Mouse (Mus musculus): Measurements from ENCODE around the gene Sdhaf2. TPM values are rescaled to one million over a fixed set of nuclear protein-coding genes. Genes with fewer than 3 reads are reported as not detected.
"Not testable (repeated sequence)": the region's sequence is repeated elsewhere in the genome, so short reads cannot be mapped to it uniquely, and the experiment has no call there.

Gene Sdhaf2
- total RNA-seq (2022) = 10 to 100 TPM; 70.8 to 93.2 (median 82.9) TPM

DNA sequence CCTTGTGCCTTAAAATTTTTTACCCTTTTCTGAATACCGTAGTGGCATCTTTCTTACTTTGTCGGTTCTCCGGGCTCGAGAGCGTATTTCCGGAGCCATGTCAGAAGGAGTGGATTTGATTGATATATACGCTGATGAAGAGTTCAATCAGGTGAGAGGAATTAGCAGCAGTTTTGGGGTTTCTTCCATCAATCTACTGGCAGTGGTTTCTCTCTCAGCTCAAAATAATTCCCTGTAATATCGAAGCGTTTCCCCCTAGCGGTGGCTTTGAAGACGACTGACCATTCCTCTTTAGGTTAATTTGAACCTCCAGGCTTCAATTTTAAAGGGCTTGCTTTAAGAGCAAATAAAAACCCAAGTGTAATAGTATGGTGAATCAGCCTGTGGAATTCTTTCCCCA lies at the start of gene Sdhaf2:
TSS of gene Sdhaf2 (minus strand) at position 233 of the 400 bp plus-strand sequence.
- DNase-seq (ENCODE audit: low spot score) = no peak

DNA sequence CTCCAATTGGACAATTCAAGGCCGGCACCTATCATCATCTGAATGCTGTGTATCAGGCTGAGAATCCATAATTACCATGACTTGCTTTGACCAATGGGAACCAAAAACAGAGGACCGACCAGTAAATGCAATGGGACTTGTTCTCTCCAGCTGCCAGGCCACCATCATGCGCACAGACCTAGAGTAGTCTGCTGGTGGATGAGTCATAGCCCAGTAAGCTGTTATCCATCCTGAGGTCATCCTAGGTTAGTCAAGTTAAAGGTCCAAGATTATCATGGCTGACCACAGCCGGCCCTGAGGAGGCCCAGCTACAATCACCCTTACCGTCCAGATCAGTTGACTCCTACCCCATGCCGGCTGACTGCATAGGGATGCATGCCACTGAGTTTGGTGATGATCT lies 43.7 kb upstream of the Sdhaf2 start:
- DNase-seq (ENCODE audit: low spot score) = no peak

DNA sequence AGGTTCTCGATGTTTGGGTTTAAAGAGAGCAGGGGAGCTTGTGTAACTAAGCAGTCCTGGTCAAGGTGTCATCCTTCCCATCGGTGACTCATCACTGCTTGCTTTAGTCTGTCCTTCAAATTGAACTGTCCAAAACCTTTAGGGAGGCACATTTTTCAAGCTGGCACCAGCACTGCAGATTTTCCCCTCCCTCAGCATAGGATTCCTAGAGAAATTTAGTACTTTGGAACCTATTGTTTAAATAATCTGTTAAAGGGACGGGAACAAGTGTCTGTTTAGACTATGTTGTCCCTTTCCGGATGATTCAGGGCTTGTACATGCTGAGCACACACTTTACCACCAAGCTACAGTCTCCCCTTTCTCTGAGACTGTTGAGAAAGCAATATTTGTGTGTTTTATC lies 39.3 kb upstream of the Sdhaf2 start:
- DNase-seq (ENCODE audit: low spot score) = no peak

DNA sequence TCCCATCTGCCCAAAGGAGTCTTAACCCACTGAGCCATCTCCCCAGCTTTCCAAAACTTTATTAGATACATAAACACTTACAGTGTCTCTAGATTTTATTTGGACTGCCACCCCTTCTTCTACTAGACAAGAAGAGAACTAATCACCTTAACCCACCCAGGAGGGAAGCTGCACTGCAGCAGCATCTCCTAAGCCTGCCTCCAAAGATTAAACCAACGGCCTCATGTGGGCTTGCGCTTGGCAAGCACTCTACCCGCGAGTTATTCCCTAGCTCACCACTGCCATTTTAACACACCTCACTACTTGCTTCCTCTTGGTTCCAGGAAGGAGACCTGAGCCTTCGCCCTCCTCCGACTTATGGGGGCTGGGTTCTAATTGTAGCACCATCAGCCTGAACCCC lies 38.3 kb upstream of the Sdhaf2 start:
- no peak for DNase-seq (ENCODE audit: low spot score)

DNA sequence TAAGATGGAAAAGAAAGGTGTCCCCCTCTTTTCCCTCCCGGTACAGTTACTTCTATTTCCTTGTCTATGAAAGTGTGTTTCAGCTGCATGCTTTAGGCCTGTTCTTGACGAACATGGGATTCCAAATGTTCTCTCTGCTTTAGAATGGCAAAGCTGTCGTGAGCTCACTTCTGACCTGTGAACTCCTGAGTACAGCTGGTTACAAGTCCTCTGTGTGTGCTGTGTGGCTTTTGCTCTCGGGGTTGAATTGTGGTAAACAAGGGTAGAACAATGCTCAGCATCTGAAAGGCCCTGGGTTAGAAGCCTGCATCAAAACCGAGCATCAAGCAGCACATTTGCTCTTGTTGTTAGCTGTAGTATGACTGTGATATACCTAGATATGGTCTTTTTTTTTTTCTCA lies 36.4 kb upstream of the Sdhaf2 start:
- DNase-seq (ENCODE audit: low spot score) = no peak

DNA sequence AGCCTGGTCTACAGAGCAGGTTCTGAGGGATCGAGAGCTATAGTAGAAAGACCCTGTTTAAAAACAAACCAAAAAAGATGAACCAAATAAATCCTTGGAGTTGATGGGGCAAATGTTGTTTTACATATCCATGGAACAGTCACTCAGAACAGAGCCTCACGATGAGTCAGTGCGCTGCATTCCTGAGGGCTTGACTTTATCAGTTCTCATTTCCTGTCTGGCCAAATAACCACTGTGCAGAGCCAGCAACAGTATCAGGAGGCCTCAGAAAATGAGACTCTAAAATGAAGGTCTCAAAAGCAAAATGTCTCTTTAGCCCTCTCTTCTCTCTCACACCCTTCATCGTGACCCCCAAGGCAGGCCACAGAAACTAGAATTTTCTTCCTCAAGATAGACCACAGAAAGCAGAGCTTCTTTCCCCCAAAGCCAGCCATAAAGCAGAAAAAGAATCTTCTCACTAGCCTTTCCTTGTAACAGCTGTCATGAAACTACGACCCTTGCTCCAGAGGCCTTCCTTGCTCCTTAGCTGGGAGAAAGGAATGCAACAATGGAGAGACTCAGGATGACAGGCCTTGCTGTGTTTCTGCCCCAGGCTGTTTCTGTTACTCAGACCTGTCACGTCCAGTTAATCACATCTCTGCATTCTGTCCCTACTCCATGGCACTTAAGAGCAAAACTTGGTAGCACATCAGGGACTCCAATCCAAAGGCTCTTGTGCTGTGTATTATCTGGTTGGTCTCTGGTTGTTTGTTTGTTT lies 35.8 kb upstream of the Sdhaf2 start:
- peak; percentile 73 for DNase-seq (ENCODE audit: low spot score)

DNA sequence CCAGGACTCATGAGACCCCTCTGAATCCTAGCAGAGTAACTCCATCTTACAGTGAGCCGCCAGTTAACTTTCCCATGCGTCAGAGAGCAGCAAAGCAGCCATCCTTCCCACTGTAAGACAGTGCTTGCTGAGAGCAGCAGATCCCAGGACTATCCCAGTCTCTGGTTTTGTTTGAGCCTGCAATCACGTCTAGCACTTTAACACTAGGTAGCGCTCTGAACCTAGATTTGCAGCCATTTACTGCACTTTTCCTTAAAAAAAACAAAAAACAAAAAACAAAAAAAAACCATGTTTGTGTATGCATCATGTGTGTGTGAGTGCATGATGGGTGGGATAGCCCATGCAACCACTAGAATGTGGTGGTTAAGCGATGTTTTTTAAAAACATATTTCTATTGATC lies 34.2 kb upstream of the Sdhaf2 start:
- peak; percentile 21 for DNase-seq (ENCODE audit: low spot score)

DNA sequence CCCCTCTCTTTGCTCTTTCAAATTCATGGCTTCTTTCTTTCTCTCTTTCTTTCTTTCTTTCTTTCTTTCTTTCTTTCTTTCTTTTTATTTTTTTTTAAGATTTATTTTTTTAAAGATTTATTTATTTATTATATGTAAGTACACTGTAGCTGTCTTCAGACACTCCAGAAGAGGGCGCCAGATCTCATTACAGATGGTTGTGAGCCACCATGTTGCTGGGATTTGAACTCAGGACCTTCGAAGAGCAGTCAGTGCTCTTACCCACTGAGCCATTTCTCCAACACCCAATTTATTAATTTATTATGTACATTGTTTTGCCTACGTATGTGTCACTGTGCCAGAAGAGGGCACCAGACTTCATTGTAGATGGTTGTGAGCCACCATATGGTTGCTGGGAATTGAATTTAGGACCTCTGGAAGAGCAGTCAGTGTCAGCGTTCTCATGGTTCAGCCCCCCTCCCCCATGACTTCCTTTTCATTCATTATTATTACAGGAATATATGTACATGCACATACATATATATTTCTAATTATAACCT lies 32.0 kb upstream of the Sdhaf2 start:
- not testable (repeated sequence) for DNase-seq (ENCODE audit: low spot score)

DNA sequence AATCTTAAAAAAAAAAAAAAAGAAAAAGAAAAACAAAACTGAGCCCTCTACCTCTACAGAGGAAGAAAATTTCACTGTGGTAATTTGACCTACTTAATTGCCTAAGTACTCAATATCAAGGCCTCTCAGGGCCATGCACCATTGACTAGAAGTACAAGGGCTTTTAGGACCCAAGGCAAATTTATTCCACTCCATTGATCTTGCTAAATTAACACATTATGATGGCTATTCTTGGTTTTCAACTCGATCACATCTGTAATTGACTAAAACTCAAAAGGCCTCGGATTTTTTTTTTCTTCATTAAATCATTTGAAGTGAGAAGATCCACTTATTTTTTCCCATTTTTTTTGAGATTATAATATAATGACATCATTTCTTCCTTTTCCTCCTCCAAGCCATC lies 31.5 kb upstream of the Sdhaf2 start:
- DNase-seq (ENCODE audit: low spot score) = no peak

DNA sequence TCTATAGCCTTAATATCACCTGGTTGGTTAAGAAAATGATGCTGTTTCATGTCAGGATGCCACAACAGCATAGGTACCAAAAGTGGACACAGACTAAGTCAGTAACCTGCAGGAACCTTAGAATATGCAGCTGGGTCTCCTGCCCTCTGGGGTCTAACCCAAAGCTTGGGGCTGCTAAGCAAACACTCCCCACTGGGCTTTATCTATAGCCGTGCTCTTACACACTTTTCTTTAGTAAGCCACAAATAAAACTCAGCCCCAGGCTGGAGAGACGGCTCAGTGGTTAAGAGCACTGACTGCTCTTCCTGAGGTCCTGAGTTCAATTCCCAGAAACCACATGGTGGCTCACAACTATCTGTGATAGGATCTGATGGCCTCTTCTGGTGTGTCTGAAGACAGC lies 31.1 kb upstream of the Sdhaf2 start:
- DNase-seq (ENCODE audit: low spot score) = no peak

DNA sequence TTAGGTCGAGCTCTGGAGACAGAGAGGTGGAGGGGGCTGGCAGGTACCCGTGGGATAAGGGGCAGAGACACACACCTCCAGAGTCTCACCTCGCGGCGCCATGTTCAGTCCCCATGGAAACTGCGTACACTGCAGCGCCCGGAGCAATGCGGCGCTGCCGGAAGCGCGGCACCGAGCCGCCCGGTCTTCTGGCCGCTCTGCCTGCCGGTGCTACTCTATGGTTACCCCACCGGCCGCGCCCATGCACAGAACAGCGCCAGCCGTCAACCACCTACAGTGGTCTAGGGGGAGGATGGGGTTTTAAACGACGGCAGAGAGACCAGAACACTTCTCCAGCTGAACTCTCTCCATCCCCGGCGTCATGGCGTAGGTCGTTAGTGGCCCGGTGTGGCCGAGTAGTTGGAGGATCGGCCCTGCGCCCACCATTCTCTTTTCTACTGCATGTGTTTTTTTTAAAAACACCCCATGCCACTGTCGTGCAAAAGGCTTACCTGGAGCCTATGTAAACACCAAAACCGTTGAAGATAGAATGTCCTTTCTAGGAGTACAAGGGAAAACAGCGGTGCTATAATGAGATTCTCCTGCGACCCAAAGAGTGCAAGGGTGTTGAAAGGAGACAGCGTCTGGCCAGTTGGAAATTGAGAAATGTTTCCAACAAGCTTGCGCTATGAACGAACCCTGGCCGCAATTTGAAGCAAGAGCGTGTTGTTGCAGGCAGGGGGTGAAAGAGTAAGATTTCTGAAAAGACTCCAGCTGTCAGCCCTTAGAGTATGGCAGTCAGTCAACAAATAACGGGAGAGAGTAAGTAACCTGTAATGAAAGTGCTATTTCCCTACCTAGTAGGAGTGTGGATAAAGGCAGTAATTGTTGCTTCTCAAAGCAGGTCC lies 29.9 kb upstream of the Sdhaf2 start, which contains the start of gene Tmem216:
TSS of gene Tmem216 (minus strand) at position 615 of the 887 bp plus-strand sequence.
- peak; percentile 81 for DNase-seq (ENCODE audit: low spot score)

DNA sequence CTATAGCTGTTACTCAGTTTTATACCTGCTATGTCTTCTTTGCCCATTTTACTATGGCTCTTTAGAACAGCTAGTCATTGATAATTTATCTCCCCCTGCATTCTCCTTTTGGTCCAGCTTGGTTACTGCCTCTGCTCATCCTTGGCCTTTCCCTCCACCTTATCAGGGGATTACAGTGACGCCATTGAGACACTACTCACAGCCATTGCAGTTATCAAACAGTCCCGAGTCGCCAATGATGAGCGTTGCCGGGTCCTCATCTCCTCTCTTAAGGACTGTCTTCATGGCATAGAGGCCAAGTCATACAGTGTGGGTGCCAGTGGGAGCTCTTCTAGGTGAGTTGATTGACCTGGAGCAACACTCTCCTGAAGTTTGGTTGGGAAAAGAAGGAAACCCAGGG lies 13.5 kb upstream of the Sdhaf2 start:
- DNase-seq (ENCODE audit: low spot score) = no peak

DNA sequence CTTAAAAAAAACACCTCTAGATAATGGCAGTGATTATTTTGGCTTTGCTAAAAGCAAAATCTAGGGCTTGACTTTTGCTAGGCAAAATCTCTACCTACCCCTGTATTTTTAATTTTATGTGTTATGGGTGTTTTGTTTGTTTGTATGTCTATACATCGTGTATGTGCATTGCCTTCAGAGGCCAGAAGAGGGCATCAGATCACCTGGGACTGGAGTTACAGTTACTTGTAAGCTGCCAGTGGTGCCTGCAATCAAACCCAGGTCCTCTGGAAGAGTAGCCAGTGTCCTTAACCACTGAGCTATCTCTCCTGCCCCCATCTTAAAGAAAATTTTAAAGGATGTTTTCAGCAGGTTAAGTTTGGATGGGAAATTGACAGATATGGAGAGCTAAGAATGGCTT lies 4.1 kb upstream of the Sdhaf2 start:
- no peak for DNase-seq (ENCODE audit: low spot score)

DNA sequence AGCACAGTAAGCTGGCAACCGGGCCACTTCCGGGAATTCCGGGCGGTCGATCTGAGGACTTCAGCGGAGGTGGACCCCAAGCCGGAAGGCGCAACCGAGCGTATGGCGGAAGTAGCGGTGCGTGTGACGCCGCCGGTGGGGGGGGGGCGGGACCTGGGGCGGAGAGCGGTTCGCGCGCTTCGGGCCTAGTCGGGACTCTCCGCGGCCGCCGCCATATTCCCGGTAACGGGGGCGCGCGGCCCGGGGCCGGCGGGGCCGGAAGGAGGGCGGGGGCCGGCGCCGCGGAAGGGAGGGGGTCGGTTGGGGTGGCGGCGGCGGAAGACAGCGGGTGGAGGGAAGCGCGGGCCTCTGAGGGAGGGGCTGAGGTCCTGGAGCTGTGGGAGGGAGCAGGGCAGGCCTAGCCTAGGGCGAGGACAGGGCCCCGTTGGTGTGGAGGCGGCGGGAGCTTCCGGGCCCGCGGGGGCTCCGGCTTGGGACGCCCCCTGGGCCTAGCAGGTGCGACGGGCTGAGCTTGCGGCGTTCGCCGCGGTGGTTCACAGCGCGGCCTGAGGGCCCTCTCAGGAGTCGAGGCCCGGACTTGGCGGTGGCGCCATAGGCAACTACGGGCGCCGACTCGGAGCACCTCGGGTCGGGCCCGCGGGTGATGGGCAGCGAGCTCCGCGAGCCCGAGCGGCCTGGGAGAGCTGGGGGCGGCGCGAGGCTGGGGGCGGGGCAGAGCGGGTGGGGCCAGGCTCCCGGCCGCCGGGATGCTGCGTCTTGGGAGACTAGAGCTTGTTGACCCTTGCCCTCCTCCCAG lies 638 bp downstream of the Sdhaf2 start, which contains the start of gene Cpsf7:
TSS of gene Cpsf7 (plus strand) at position 161 of the 796 bp plus-strand sequence.
- DNase-seq (ENCODE audit: low spot score) = peak; percentile 90

DNA sequence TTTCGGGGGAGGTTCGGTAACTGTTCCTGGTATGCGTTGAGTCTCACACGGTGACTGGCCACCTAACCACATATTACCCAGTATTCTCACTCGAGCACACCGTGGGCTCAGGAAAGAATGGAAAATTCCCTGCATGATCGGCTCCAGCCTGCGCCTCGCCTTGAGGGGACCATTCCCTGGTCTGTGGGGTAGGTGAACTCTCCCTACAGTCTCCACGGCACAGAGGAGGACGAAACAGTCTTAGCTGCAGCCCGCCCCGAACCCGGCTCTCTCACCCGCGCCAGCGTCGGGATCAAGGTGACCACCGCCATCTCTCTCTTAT lies 1.2 kb downstream of the Sdhaf2 start:
- DNase-seq (ENCODE audit: low spot score) = no peak

DNA sequence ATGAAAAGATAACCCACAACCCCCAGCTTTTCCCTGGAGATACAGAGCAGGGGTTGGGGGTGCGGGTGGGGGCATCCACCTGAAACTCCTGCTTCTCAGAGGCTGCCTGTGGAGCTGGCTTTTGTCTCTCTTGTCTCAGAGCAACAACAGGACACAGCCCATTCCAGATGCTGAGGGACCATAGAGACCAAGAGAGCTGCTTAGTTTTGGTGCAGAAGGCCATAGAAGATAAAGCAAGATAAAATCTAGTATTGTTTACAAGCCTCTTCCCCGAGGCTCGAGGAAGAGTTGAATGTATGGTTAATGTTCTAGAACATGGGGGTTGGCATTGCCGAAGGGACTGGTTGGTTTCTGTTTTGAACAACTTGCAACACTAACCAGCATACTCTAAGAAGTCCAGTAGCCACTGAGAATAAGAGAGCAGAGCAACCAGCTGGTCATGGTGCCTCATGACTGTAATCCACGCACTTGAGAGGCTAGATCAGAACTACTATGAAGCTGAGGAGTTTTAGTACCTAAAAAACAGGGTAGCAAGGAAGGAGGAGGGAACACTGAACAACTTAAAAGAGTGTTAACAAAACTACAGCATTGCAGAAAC lies 2.4 kb downstream of the Sdhaf2 start:
- no peak for DNase-seq (ENCODE audit: low spot score)

DNA sequence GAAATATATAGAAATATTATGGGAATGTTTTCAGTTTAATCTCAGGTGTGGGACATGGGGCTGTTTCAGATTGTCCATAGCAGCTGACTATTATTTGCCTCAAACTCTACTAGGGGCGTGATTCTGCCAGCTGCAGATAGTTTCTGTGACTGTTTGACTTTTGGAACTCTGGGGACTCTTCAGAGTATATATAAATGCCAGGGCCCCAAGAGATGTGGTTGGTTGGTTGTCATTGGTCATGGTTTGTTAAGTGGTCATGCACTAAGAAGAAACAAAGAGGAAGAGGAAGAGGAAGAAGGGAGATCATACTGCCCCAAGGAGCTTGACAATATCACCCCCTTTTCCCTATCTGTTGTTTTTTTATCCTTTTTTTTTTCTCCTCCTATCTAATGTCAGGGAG lies 4.0 kb downstream of the Sdhaf2 start:
- no peak for DNase-seq (ENCODE audit: low spot score)

DNA sequence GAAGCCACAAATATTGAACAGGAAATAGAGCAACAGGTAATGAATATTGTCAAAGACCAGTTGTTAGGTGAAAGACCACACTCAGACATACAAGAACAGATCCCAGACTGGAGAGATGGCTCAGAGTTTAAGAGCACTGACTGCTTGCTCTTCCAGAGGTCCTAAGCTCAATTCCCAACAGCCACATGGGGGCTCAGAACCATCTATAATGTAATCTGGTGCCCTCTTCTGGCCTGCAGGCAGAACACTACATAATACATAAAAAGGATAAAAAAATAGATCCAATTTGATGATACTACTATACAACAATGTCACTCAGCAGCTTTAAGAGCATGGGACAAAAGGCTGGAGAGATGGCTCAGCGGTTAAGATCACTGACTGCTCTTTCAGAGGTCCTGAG lies 5.6 kb downstream of the Sdhaf2 start:
- DNase-seq (ENCODE audit: low spot score) = no peak

DNA sequence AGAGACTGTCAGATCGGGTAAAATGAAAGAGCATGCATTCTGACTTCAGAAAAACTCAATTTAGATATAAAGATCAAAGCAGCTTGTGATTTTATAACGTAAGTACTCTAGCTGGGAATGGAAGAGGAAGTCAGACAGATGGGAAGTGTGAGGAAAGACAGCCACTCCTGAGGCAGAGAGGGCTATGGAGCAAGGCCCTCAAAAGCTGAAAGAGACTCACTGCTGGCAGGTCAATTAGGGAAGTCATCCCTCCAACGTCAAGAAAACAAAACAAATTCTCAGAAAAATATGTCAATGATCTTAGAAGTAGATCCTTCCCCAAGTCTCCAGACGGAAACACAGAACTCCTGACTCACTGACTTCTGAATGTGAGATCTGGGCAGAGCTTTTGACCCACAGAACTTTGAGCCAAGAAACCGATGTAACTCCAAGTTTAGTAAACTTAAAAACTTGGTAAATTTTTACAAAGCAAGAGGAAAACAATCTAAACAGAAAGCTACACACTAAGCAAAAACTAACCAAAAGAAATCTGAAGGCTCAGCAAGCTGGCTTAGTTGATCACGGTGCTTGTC lies 15.1 kb downstream of the Sdhaf2 start:
- no peak for DNase-seq (ENCODE audit: low spot score)

DNA sequence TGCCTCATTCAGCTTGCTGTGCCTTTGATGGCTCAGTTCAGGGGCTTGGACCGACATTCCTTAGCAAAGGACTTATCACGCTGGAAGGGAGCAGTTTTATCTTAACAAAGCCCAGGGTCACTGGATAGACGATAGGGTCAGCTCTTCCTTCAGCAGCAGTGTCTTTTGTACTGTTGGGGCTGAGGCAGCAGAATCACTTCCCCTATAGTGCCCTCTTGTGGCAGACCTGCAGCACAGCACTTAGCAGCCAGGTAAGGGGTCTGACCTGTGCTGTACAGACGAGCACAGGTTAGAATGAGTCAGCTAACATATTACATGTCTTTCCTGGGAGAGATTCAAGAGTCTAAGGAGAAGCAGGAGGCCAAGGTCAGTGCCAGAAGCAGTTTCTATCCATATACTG lies 23.4 kb downstream of the Sdhaf2 start:
- no peak for DNase-seq (ENCODE audit: low spot score)

DNA sequence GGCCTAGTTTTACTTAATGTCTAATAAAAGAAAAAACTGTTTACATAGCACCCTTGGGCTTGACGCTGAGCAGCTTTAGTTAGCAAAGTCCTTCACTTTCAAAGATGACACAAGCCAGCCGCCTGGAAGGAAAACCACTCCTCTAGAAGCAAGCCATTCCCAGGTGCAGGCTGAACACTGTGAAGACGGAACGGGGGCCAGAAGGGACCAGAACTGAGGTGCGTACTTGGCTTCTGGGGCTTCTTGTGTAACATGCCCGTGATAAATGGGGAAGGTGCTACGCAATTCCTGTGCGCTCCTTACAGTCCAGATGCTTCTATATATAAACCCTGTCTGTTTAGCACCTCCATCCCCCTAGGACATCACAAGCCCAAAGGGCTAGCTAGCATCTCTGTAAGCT lies 25.4 kb downstream of the Sdhaf2 start:
- DNase-seq (ENCODE audit: low spot score) = no peak
